Mouse (Mus musculus) left cerebral cortex, adult 2 months (tissue): ENCODE results near the gene Bcat2. TPM values are rescaled to one million over a fixed set of nuclear protein-coding genes. Genes with fewer than 3 reads are reported as not detected.

Experiments
- DNase-seq, 2 experiments: peaks; one replicate each; pipeline ENCODE4 v3.0.0; 2021 to 2022; ENCODE audit warnings: low spot score in 2 of 2, mixed read lengths in 1 of 2; ENCODE audit errors: extremely low spot score in 1 of 2
- H3K27ac ChIP-seq: fragments of 200-600 bp; 2 replicates; pipeline ENCODE4 v1.8.1; 2022
- H3K4me3 ChIP-seq: fragments of 200-600 bp; 2 replicates; pipeline ENCODE4 v1.8.1; 2022
- CTCF ChIP-seq: fragments of 200-600 bp; IDR thresholded peaks from 2 replicates; pipeline ENCODE4 v1.8.1; 2022; ENCODE audit warnings: antibody characterized with exemption, mild to moderate bottlenecking, moderate library complexity
- intact Hi-C: fragments of 180-260 bp; cut with DNase I; formaldehyde crosslinking; loops from one replicate; pipeline ENCODE4 v1.15.1; 2025
- total RNA-seq, 2 experiments: library from RNA; stranded (reverse); gene quantifications; 2 replicates each; pipeline ENCODE4 v1.2.3; 2021

Bcat2 gene
- total RNA-seq, 2 experiments from 2014 or later, result 25.4 to 26.2 TPM

- H3K4me3 ChIP-seq, result no peak overlapping the region
- intact Hi-C loops, result no loop called here
Measured at GRCm38 (mm10) chr7:45529461-45529860, 40.5 kb upstream of the Bcat2 start.

GRCm38 (mm10) chr7:45530643-45531042 lies 39.3 kb upstream of the Bcat2 start:
- no peak for DNase-seq
- intact Hi-C loops, result no loop called here
- no peak for TF ChIP-seq CTCF
- Histone ChIP-seq H3K27ac (no peak overlapping the region), H3K4me3 (no peak overlapping the region)

More at GRCm38 (mm10) chr7:45529461-45529860, 40.5 kb upstream of the Bcat2 start:
- no peak overlapping the region for H3K27ac ChIP-seq
- TF ChIP-seq CTCF, result no peak
- no peak for DNase-seq

GRCm38 (mm10) chr7:45535676-45536075 lies 34.3 kb upstream of the Bcat2 start:
- DNase-seq, result no peak
- TF ChIP-seq CTCF, result peak; percentile 1; the same call in 1 of the 2 replicates
- no peak overlapping the region for H3K27ac ChIP-seq
- intact Hi-C loops, result no loop called here
- H3K4me3 ChIP-seq, result no peak overlapping the region

- DNase-seq, result no peak
Measured at GRCm38 (mm10) chr7:45537602-45538001, 32.4 kb upstream of the Bcat2 start.

GRCm38 (mm10) chr7:45538163-45539041 lies 31.6 kb upstream of the Bcat2 start:
- peak overlapping the region; percentile 73 for H3K27ac ChIP-seq
- DNase-seq, result peak; percentile 51 to 74
- H3K4me3 ChIP-seq, result peak overlapping the region; percentile 69
- intact Hi-C loops, result no loop called here
- TF ChIP-seq CTCF, result peak; percentile 21; the same call in 1 of the 2 replicates

More at GRCm38 (mm10) chr7:45537602-45538001, 32.4 kb upstream of the Bcat2 start:
- TF ChIP-seq CTCF, result no peak
- intact Hi-C loops, result no loop called here
- Histone ChIP-seq H3K4me3 (peak overlapping the region; percentile 69), H3K27ac (peak overlapping the region; percentile 73)

- no peak overlapping the region for H3K27ac ChIP-seq
- DNase-seq, result no peak
- H3K4me3 ChIP-seq, result no peak overlapping the region
- intact Hi-C loops, result no loop called here
- no peak for TF ChIP-seq CTCF
Measured at GRCm38 (mm10) chr7:45539095-45539494, 30.9 kb upstream of the Bcat2 start.

- H3K4me3 ChIP-seq, result no peak overlapping the region
- no peak for TF ChIP-seq CTCF
Measured at GRCm38 (mm10) chr7:45540213-45540612, 29.7 kb upstream of the Bcat2 start.

GRCm38 (mm10) chr7:45544525-45544924 lies 25.4 kb upstream of the Bcat2 start:
- DNase-seq, result no peak
- TF ChIP-seq CTCF, result peak; percentile 22
- intact Hi-C loops, result no loop called here
- Histone ChIP-seq H3K4me3 (no peak overlapping the region), H3K27ac (no peak overlapping the region)

More at GRCm38 (mm10) chr7:45540213-45540612, 29.7 kb upstream of the Bcat2 start:
- H3K27ac ChIP-seq, result peak overlapping the region; percentile 7; the same call in 1 of the 2 replicates
- intact Hi-C loops, result no loop called here
- DNase-seq, result no peak

GRCm38 (mm10) chr7:45549641-45550436 lies 20.1 kb upstream of the Bcat2 start:
- Histone ChIP-seq H3K27ac (no peak overlapping the region), H3K4me3 (no peak overlapping the region)
- intact Hi-C loops, result no loop called here
- no peak for TF ChIP-seq CTCF
- DNase-seq, result no peak

- intact Hi-C loops, result no loop called here
- TF ChIP-seq CTCF, result no peak
- Histone ChIP-seq H3K4me3 (no peak overlapping the region), H3K27ac (no peak overlapping the region)
- DNase-seq, result no peak
Measured at GRCm38 (mm10) chr7:45550821-45551511, 19.0 kb upstream of the Bcat2 start.

GRCm38 (mm10) chr7:45551512-45551883 lies 18.5 kb upstream of the Bcat2 start:
- Histone ChIP-seq H3K4me3 (no peak overlapping the region), H3K27ac (no peak overlapping the region)
- no peak for TF ChIP-seq CTCF
- no peak for DNase-seq
- intact Hi-C loops, result no loop called here

- Histone ChIP-seq H3K27ac (no peak overlapping the region), H3K4me3 (no peak overlapping the region)
- no peak for TF ChIP-seq CTCF
- intact Hi-C loops, result no loop called here
- DNase-seq, result no peak
Measured at GRCm38 (mm10) chr7:45553519-45553918, 16.4 kb upstream of the Bcat2 start.
